Mouse (Mus musculus) ovary, postnatal 10 days (tissue): ENCODE data around the gene Gm9844.
"Not testable (repeated sequence)": the region's sequence is repeated elsewhere in the genome, so short reads cannot be mapped to it uniquely, and the experiment has no call there.

Source experiments
- DNase-seq: peaks from one replicate; pipeline ENCODE4 v3.0.0; 2022; ENCODE audit warnings: low spot score

The Gm9844 gene

DNA sequence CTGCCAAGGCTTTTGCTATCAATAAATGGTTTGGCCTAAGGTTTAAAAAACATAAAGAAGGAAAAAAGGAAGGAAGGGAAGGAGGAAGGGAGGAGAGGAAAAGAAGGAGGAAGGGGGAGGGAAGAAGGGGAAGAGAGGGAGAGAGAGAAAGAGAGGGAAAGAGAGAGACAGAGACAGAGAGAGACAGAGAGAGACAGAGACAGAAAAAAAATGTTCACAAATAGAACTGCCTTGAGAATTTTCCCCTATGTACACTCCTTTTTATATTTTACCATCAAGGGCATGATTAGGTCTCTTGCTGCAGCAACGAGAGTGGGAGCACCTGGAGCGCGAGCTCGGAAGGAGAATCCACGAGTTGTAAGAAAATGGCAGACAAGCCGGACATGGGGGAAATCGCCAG lies at the start of gene Gm9844:
Gene Gm9844 (plus strand): TSS at position 301 of the 400 bp plus-strand sequence.
- no peak for DNase-seq

DNA sequence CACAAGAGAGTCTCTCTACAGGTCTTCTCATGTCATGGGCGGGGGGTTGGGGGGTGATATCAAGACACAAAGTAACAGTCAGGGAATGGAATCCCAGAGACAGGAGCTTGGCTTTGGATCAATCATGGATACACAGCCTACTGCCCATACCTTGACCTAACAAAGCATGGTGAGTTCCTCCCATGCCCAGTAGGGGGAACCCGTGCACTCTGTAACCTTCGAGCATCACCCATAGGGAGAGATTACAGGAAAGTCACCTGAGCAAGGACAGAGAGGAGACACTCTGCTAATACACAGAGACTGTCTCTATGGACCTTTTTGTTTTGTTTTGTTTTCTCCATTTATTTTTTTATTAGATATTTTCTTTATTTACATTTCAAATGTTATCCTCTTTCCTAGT lies 44.5 kb upstream of the Gm9844 start:
- DNase-seq: peak; percentile 49

DNA sequence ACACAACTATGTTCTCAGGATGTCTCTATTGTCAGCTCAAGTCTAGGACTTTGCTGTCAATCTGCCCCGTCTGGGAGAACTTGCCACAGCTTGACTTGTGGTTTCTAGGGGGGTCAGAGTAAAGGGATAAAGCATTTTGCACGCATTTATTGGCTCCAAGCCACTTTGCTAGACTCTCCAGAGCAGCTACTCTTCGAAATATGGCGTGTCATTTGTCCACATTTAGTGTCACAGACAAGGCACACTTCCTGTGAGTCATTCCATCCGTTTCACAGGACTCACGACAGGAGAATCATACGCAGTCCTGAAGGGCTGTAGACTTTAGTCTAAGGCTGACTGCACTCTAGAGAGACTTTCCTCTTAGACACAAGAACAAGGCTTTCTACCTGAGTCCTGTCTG lies 37.6 kb upstream of the Gm9844 start:
- no peak for DNase-seq

DNA sequence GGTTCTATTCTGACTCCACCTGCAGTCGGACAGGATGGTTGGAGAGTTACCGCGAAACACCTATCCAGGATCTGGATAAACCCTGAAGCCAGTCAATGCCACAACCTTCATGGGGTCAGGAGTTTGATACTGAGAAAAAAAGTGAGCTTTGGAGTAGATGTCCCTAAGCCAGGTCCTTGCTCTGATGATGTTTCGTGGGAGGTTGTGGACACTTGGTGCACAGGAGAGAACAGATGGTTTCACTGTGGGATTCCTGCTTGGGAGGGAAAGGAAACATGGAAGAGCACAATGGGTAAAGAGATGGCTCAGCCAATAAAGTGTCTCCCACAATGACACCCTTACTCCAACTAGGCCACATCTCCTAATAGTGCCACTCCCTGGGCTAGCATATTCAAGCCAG lies 34.8 kb upstream of the Gm9844 start:
- no peak for DNase-seq

DNA sequence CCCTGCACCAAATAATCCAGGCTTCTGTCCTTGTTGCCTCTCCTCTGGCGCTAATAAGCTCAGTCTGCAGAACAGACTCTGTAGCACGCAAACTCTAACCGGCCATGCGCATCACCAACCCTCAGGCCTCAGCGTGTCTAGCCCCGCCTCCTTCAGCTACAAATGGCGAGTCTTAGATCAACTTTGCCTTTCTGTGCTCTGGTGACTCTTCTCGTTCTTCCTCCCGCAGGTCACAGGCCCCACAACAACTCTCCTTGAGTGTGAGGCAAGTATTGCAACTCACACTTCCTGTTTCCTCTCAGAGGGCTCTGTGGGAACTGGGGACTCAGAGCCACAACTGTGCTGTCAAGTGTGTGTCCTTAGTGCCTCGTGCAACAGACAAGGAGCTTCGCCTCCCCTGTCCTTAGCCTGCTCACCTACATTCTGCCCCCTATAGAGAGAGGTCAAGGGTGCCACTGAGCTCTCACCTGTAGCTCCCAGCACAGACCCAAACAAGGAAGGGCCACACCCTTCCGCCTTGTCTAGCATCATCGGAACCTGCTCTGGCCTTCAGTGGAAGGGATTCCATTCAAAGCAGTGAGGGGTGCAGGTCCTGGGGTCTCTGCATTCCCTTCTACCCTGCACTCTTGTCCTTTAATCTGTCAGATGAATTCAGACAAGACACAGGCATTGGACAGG lies 23.1 kb upstream of the Gm9844 start:
- DNase-seq: not testable (repeated sequence)

DNA sequence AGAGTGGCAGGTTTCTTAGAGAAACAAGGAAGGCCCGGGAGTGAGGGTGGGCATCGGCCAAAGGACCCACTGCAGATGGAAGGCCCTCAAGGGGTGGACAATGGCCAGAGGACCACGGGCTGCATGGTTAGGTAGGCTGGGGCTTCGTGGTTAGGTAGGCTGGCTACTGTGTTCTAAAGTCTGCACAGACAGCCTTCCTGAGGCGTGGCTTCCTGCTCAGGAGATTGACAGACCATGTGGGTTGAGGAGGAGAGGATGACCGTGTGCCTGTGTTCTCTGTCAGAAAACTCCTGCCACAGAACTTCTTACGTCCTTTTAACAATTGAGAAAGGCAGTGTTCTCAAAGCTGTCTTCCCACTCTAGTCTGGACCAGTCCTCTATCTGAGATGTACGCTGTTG lies 22.6 kb upstream of the Gm9844 start:
- no peak for DNase-seq

DNA sequence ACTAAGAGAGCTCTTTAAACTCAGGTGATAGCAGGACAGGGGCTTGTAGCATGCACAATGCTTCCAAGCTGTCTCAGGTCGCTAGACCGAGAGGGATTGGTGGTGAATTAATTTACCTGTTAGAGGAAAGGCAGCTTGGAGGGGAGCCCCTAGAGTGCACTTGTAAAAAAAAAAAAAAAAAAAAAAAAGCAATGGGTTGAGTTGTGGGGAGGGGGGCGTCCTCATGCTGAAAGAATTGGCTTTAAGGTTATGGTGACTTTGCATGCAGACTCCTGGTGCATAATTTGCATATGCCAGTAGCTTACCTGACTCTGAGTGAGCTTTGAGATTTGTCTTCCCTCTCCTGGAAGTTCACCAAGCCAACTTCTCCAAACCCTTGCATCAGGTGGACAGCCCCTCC lies 21.7 kb upstream of the Gm9844 start:
- no peak for DNase-seq

DNA sequence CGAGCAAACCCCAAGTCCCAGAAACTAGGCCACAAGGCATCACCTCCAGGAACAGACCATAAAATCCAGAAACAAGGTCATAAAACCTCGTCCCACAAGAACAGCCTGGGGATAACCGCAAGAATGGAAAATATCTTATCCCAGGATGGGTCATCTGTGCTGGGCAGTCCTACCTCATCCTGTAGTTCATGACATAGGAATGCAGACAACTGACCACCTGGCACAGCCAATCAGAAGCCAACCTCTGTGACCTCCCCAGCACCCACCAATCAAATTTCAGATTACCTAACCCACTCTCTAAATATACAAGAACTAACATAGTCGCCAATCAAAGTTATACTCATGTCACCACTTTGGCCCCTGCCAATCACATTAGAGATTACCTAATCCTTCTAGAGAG lies 21.0 kb upstream of the Gm9844 start:
- DNase-seq: no peak

DNA sequence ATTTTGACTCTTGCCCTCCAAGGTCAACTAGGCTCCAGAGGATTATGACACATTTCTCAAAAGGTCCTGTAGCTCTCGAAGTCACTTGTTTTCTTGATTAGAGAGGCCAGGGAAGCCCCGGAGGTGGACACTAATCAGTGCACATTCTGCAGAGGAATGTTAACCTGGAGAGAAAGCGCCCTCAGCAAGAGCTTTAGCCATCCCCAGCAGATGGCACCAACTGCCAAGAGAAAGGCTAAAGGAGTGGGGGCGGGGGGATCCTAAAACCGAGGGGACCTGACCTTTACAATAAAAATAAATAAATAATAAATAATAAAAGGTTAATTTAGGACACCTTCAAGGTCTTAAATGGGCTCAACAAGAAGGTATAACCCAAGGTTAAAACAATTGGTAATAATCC lies 17.9 kb upstream of the Gm9844 start:
- no peak for DNase-seq

DNA sequence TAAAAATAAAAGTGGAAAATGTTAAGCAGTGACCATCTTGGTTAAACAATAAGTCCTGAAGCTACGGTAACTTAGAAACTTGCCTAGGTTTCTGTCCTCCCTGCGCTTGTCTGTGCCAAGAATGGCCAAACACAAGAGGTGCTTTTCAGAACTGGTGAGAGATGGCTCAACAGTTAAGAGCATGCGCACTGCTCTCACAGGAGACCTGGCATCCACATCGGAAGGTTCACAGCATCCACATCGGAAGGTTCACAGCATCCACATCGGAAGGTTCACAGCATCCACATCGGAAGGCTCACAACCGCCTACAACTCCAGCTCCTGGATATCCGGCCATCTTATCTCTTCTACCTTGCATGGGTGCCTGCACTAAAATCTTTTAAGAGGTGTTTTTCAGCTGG lies 16.8 kb upstream of the Gm9844 start:
- no peak for DNase-seq

DNA sequence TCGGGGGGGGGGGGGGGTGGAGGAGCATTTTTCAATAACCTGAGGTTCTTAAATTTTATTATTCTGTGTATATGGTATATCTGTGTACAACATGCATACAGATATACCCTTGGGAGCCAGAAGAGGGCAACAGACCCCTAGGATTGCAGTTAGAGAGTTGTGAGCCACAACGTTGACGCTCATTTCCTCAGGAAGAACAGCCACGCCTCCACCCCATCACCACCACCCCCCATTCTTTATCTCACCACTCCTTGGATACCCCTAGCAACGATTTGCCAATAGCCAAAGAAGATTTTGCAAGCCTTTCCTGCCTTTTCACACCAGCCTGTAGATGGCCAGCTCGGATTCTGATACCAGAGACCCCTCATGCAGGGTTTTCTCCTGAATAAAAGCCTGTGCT lies 16.3 kb upstream of the Gm9844 start:
- no peak for DNase-seq

DNA sequence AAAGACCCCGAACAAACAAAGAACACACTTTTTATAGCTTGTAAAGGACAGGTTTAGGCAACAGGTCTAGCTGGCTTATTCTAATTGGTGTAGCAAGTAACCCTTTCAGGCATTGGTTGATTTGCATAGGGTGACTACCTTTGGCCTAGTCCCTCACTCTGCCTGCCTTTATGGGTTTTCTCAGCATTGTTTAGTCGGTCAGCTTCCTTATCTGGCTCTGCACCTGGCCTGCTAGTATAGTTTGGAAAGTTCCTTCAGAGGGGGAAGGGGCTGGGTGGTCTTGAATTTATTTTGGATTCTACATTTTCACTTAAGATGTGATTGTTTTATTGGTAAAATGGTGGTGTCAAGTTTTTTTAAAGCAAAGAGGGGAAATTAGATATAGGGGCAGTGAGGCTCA lies 15.4 kb upstream of the Gm9844 start:
- not testable (repeated sequence) for DNase-seq

DNA sequence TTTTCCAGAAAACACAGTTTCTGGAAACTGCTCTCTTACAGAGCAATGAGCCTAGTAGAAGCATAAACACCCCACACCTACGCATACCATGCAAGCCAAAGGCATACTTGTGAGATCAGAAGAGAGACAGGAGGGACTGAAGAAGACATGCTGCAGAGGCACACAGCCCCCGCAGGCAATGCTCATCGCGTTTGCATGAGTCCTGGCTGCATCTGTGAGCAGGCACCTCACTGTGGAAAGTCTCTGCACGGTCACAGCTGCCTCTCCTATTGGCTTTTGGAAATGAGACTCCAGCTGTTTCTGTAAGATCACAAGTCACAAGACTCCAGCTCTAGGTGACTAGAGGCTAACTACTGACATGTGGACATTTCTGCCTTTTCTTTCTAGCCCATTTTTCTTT lies 11.9 kb upstream of the Gm9844 start:
- DNase-seq: no peak

DNA sequence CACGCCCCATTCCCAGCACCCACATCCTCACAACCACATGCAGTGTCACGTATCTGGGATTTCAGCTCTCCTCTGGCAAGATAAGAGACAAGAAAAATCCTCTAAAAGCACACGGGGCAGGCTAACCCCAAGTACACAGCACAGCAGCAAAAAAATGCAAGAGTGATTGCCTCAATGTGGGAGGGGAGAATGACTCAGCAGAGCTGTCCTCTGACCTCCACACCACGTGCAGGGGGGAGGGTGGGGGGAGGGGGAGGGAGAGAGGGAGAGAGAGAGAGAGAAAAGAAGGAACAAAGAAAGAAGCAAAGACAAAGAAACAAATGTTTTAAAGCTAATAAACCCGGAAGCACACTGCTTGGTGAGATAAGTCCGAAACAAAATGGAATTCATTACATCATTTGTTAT lies 11.1 kb upstream of the Gm9844 start:
- no peak for DNase-seq

DNA sequence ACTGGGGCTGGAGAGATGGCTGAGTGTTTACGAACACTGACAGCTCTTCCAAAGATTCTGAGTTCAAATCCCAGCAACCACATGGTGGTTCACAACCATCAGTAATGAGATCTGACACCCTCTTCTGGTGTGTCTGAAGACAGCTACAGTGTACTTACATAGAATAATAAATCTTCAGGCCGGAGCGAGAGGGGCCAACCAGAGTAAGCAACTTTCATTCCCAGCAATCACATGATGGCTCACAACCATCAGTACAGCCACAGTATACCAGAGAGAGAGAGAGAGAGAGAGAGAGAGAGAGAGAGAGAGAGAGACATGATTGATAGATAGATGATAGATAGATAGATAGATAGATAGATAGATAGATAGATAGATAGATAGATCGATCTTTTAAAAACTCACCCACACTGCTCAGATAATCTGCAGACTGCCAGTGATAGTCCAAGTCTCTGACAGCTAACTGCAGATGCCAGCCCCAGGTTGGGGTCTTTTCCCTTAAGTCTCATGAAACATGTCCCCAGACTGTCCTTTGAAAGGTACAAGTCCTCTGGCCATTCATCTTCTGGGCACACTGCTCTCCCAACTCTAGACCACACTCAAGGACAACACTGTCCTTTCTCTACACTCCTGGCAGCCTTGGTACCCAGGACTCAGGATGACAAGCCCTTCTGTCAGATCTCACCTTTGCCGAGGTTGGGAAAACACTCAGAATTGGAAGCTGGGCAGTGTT lies 10.3 kb upstream of the Gm9844 start:
- DNase-seq: no peak

DNA sequence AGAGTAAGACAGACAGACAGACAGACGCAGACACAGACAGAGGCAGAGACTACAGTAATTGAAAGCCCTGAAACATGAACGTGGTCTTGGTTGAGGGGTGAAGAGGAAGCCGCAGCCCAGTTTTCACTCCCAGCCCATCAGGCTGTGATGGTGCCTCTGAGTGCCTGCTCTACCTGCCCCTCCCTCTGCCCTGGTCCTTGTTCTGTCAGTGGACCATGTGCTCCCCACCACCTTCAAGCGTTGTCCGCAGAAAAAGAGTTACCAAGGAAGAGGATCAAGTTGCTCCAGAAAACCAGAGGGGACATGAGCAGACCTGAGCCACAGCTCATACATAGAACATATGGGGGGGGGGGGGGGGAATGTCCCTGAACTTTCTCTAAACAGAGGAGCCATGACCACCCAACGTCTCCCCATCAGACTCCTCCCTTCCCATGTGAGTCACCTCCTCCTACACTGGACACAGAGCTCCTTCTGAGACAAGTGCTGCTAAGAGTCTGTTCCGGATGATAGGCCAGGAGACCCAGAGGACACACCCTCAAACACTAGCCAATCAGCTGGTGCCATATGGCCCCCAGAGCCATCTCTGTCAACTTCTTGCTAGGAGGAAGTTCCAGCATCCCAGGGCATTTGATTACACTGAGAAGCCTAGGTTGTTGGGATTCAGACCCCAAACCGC lies 9.3 kb upstream of the Gm9844 start:
- no peak for DNase-seq

DNA sequence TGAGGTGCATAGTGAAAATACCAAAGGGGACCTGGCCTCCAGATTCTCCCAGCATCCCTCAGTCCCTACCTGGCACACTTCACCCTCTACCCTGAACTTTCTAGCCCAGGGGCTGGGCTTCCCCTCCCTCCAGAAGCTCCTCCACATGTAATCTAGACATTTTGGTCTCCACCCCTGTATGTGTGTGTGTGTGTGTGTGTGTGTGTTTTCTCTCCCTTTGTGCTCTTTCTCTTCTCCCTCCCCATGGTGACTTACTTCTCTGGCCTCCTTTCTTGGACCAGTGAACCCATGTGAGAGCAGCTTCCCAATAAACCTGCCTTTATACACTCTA lies 8.8 kb upstream of the Gm9844 start:
- no peak for DNase-seq

DNA sequence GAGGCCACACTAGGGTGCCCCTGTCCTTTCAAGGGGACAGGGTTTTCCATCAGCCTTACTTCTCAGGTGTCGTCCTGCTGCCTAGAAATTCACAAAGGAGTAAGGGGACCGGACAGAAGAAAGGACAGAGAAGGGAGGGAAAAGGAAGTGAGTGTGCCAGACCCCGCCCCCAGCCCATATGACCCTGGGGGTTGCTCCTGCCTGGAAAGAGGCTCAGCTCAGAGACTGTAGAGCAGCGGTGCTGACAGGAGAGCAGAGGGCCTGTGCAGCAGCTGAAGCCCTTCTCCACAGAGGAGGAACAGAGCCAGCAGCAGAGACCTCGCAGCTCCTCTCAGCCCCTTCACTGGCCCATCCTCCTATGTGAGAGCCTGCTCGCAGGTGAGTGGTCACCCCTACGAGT lies 8.3 kb upstream of the Gm9844 start:
- DNase-seq: no peak

DNA sequence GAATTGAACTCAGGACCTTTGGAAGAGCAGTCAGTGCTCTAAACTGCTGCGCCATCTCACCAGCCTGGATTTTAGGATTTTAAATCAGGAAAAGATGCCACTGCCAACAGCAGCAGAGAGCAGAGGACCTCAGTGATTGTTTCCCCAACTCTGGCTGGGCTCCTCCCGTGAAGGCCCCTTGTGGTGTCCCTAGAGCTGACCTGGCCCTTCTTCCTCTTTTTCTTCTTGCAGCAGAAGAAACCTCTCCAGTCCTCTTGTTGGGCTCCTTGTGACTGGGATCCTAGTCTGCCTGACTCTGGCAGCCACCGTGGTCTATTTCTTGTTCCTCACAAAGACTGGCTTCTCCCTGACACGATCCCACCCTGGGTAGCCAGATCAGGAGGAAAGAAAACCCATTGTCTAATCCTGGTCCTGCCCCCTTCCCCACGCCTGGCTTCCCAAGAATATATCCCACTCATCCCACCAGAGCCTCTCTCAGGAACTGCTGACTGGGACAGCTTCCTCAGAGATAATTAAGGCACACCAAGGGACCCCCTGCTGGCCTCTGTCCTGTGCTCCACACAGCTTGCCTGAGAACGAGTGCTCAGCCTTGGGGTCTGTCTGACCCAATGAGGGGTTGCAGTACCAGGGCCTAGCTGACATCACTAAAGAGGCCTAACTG lies 5.4 kb upstream of the Gm9844 start:
- DNase-seq: no peak

DNA sequence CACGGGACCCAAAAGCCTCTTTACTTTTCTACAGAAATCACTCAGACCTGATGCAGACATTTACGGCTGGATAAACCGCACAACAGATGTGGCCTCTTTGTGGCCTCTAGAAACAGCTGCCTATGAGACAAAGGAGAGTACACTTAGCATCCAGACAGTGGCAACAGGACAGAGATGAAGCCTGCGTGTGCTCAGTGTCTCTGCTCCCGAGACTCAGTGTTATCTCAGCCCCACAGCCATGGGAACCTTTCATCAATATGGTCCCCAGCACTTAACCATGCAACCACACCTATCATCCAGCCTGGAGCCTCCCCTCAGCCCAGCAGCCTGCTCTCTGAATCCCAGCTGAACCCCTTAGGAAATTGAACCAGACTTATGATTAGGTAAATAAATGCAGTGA lies 2.8 kb upstream of the Gm9844 start:
- DNase-seq: no peak

DNA sequence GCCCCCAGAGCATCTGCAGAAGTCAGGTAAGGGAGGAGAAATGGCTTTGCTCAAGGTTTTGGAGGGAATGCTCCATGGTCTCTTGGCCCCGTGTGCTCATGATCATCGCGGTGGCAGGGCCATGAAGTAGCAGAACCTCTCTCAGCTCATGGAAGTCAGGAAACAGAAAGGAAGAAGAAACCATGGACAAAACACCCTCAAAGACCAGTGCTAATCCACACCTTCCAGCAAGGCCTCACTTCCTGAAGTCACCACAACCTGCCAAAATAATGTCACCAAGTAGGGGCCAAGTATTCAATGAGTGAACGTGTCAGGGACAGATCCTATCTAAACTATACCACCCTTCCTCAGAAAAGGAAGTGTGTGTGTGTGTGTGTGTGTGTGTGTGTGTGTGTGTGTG lies 840 bp downstream of the Gm9844 start:
- DNase-seq: no peak

DNA sequence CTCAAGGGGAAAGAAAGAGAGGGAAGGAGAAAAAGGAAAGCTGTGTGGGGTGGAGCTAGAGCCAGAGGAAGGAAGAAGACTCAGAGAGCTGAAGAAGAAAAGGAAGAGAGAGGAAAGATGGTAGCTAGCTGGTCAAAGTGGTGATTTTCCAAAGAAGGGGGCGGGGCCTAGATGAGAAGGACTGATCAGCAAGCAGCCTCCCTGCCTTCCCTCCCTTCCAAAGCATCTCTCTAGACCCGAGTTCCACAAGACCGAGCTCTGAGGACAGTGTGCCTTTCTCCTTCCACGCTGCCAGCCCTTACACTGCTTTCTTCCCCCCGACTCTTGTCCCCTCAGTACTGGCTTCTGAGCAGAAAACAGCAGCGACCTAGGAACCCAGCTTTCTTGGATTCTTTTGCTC lies 2.1 kb downstream of the Gm9844 start:
- DNase-seq: no peak

DNA sequence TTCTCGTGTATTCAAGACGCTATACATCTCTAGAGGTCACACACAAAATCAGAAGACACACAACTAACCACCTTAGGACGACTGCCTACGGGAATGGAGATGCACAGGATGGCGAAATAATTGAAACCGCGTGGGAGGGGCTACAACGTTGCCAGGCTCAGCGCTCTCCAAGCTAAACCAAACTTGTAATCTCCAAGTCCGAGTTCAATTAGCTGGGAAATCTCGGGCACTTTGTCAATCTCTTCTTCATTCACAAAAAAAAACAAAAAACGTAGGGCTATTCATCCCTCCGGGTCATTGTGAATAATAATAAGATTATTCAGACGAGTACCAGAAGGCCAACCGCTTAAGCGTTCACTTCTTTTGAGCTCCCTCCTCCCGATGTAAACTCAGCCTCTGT lies 7.1 kb downstream of the Gm9844 start:
- DNase-seq: no peak
